Mouse (Mus musculus): ENCODE data around the gene Adcy9. TPM values are rescaled to one million over a fixed set of nuclear protein-coding genes. Genes with fewer than 3 reads are reported as not detected.
"Not testable (repeated sequence)": the region's sequence is repeated elsewhere in the genome, so short reads cannot be mapped to it uniquely, and the experiment has no call there.

Gene Adcy9
- polyA plus RNA-seq, 1 experiment from 2014 or later = 4.0 TPM

DNA sequence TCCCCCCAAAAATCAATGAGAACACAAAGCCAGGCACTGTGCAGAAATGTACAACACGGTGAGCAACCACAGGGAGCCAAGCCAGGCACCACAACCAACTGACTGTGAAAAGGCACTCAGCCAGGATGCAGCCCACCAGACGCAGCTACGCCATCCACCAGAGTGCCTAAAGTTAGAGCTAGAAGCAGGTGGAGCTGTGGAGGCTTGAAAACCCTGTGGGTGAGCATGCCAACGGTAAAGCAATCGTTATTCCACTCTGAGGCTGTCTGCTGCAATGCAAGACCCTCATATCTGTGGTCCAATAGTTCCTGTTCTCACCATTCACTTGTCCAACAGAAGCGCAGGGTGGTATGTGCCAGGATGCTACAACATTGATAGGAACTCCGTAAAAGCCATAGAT lies 77.7 kb downstream of the Adcy9 start:
- H3K27ac ChIP-seq (ENCODE audit: low read depth, low read length) = no peak overlapping the region
- no peak overlapping the region for H3K9ac ChIP-seq (ENCODE audit: low read depth, low read length)
- H3K9me3 ChIP-seq (ENCODE audit: control insufficient read depth, low read length) = no peaks in the 10 kb centered on the region
- no peaks in the 10 kb centered on the region for H3K36me3 ChIP-seq (ENCODE audit: control insufficient read depth, insufficient read depth, low read length)
- ATAC-seq = no peak
- no peak overlapping the region for H3K4me3 ChIP-seq (ENCODE audit: low read length)
- no peaks in the 10 kb centered on the region for H3K27me3 ChIP-seq (replicated peaks; ENCODE audit: control insufficient read depth, insufficient read depth, low read length)
- H3K4me1 ChIP-seq (ENCODE audit: control insufficient read depth, insufficient read depth, low read depth, low read length) = no peaks in the 10 kb centered on the region
- no peak overlapping the region for H3K4me2 ChIP-seq (ENCODE audit: low read length)
- 90% methylated on average over 7 of the region's 7 CpGs for WGBS

DNA sequence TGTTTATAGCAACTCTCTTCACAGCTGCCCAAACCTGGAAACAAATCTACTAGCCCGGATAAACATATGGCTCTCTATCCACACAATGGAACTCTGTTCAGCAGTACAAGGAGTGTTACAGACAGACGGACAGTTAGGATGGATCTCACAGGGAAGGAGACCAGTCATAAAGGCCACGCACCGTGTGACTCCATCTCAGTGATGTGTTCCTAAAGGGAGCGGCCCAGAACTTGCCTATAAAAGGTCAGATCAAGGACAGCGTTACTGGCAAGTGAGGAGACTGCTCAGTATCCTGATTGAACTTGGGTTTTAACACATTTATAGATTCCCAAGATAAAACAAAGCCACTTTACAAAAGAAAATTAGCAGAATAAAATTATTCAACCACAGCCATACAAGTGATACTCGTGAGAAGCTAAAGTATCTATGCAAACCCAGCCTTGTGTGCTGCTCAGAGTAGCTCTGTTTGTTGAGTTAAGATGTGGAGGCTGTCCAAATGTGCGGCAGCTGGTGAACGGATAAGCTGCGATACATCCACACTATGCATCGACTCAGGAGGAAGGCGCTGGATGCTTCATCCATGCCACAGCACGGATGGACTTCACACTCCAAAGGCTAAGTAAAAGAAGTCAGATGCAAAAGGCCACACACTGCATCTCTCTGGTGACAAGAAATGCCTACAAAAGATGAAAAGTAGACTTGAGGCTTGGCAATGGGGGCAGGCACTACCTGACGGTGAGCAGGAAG lies 78.8 kb downstream of the Adcy9 start:
- no peak for ATAC-seq
- 79% methylated on average over 14 of the region's 14 CpGs for WGBS
- Histone ChIP-seq H3K9me3 (ENCODE audit: control insufficient read depth, low read length) (no peaks in the 10 kb centered on the region), H3K9ac (ENCODE audit: low read depth, low read length) (no peak overlapping the region), H3K27ac (ENCODE audit: low read depth, low read length) (no peak overlapping the region), H3K4me2 (ENCODE audit: low read length) (no peak overlapping the region), H3K4me3 (ENCODE audit: low read length) (no peak overlapping the region), H3K36me3 (ENCODE audit: control insufficient read depth, insufficient read depth, low read length) (no peaks in the 10 kb centered on the region), H3K27me3 (replicated peaks; ENCODE audit: control insufficient read depth, insufficient read depth, low read length) (no peaks in the 10 kb centered on the region), H3K4me1 (ENCODE audit: control insufficient read depth, insufficient read depth, low read depth, low read length) (no peaks in the 10 kb centered on the region)

DNA sequence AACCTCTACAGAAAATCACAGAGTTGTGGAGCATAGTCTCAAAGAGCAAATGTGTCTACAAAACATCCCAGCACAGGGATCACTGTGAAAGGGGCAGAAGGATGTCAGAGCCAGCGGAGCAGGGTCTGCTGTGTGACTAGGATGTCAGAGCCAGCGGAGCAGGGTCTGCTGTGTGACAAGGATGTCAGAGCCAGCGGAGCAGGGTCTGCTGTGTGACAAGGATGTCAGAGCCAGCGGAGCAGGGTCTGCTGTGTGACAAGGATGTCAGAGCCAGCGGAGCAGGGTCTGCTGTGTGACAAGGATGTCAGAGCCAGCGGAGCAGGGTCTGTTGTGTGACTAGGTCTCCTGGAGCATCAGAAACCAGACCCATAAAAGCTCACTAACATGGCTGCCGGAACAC lies 81.1 kb downstream of the Adcy9 start:
- H3K9me3 ChIP-seq (ENCODE audit: control insufficient read depth, low read length); H3K36me3 ChIP-seq (ENCODE audit: control insufficient read depth, insufficient read depth, low read length); ATAC-seq; H3K4me2 ChIP-seq (ENCODE audit: low read length); H3K4me1 ChIP-seq (ENCODE audit: control insufficient read depth, insufficient read depth, low read depth, low read length); H3K27ac ChIP-seq (ENCODE audit: low read depth, low read length); H3K27me3 ChIP-seq (replicated peaks; ENCODE audit: control insufficient read depth, insufficient read depth, low read length); H3K4me3 ChIP-seq (ENCODE audit: low read length); H3K9ac ChIP-seq (ENCODE audit: low read depth, low read length): not testable (repeated sequence)
- WGBS = 63% methylated on average over 6 of the region's 7 CpGs

DNA sequence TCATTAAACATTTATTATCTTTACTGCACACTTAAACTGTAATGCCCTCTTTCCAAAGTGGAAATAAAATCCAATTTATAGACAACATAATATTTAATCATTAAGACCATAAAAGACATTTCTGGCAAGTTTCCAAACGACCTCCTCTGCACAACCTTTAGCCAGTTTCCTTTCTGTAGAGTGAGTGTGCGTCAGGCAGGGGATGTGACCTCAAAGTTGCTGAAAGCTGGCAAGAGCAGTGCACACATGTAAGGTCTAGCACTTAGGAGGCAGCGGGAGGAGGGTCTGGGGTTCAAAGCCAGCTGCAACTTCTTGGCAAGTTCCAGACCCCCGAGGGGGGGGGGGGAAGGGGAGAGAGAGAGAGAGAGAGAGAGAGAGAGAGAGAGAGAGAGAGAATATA lies 83.0 kb downstream of the Adcy9 start:
- H3K27ac ChIP-seq (ENCODE audit: low read depth, low read length) = no peak overlapping the region
- H3K4me1 ChIP-seq (ENCODE audit: control insufficient read depth, insufficient read depth, low read depth, low read length) = no peaks in the 10 kb centered on the region
- H3K4me2 ChIP-seq (ENCODE audit: low read length) = no peak overlapping the region
- H3K36me3 ChIP-seq (ENCODE audit: control insufficient read depth, insufficient read depth, low read length) = no peaks in the 10 kb centered on the region
- H3K27me3 ChIP-seq (replicated peaks; ENCODE audit: control insufficient read depth, insufficient read depth, low read length) = no peaks in the 10 kb centered on the region
- H3K9me3 ChIP-seq (ENCODE audit: control insufficient read depth, low read length) = no peaks in the 10 kb centered on the region
- 76% methylated on average over 4 of the region's 4 CpGs for WGBS
- no peak overlapping the region for H3K9ac ChIP-seq (ENCODE audit: low read depth, low read length)
- no peak overlapping the region for H3K4me3 ChIP-seq (ENCODE audit: low read length)
- ATAC-seq = no peak

DNA sequence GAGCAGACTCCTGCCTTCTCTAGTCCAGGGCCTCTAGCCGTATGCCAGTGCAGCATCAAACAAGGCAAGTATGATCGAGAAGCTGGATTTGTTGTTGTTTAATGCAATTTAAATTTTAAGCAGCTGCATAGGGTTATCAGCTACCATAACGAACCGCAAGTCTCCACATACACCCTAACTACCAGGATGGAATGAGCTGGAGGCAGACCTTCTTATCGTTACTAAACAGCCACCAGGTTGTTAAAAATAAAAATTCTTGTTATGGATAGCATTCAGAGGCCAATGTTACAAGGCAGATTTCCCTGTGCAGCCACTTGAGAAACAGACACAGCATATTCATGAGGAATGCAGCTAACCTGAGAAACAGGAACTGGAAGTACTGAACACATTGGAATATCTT lies 86.5 kb downstream of the Adcy9 start:
- no peak for ATAC-seq
- H3K27ac ChIP-seq (ENCODE audit: low read depth, low read length) = no peak overlapping the region
- H3K4me1 ChIP-seq (ENCODE audit: control insufficient read depth, insufficient read depth, low read depth, low read length) = no peaks in the 10 kb centered on the region
- H3K27me3 ChIP-seq (replicated peaks; ENCODE audit: control insufficient read depth, insufficient read depth, low read length) = no peaks in the 10 kb centered on the region
- H3K4me2 ChIP-seq (ENCODE audit: low read length) = no peak overlapping the region
- 91% methylated on average over 5 of the region's 5 CpGs for WGBS
- H3K4me3 ChIP-seq (ENCODE audit: low read length) = no peak overlapping the region
- H3K36me3 ChIP-seq (ENCODE audit: control insufficient read depth, insufficient read depth, low read length) = no peaks in the 10 kb centered on the region
- no peaks in the 10 kb centered on the region for H3K9me3 ChIP-seq (ENCODE audit: control insufficient read depth, low read length)
- no peak overlapping the region for H3K9ac ChIP-seq (ENCODE audit: low read depth, low read length)

DNA sequence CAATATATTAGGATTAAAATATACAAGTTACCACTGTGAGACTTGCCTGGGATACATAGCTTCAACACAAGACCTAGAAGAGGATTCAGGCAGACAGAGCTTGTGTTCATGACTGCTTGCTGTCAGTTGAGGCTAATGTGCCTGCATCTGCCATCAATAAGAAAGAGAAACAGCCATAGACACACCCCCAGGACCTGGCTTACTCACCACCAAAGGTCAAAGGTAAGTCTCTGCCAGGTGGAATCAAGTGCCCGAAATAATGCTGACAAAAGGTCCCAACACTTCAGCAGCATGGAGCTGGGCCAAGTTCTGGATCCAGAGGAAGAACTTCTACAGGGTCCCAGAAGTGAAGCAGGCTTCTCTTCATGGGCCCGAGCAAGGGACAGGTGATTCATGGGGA lies 86.9 kb downstream of the Adcy9 start:
- Histone ChIP-seq H3K4me3 (ENCODE audit: low read length) (no peak overlapping the region), H3K4me1 (ENCODE audit: control insufficient read depth, insufficient read depth, low read depth, low read length) (no peaks in the 10 kb centered on the region), H3K36me3 (ENCODE audit: control insufficient read depth, insufficient read depth, low read length) (no peaks in the 10 kb centered on the region), H3K9ac (ENCODE audit: low read depth, low read length) (no peak overlapping the region), H3K27me3 (replicated peaks; ENCODE audit: control insufficient read depth, insufficient read depth, low read length) (no peaks in the 10 kb centered on the region), H3K27ac (ENCODE audit: low read depth, low read length) (no peak overlapping the region), H3K4me2 (ENCODE audit: low read length) (no peak overlapping the region), H3K9me3 (ENCODE audit: control insufficient read depth, low read length) (no peaks in the 10 kb centered on the region)
- 88% methylated on average over 2 of the region's 2 CpGs for WGBS
- no peak for ATAC-seq

DNA sequence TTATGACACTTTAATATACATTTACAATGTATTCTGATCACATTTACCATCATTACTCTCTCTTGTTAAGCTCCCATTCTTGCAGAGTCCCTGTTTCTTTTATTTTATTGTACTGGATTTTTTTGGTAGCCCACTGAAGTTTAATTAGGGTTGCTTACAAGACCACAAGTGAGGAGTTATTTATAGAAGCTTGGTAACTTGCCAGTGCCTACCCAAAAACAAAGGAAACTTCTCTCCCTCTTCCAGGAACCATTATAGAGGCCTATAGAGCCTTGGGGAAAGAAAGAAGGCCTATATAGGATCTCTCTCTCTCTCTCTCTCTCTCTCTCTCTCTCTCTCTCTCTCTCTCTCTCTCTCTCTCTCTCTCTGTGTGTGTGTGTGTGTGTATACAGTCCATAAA lies 93.2 kb downstream of the Adcy9 start:
- Histone ChIP-seq H3K4me1 (ENCODE audit: control insufficient read depth, insufficient read depth, low read depth, low read length) (no peaks in the 10 kb centered on the region), H3K4me3 (ENCODE audit: low read length) (no peak overlapping the region), H3K36me3 (ENCODE audit: control insufficient read depth, insufficient read depth, low read length) (no peaks in the 10 kb centered on the region), H3K9ac (ENCODE audit: low read depth, low read length) (no peak overlapping the region), H3K27me3 (replicated peaks; ENCODE audit: control insufficient read depth, insufficient read depth, low read length) (no peaks in the 10 kb centered on the region), H3K4me2 (ENCODE audit: low read length) (no peak overlapping the region), H3K27ac (ENCODE audit: low read depth, low read length) (no peak overlapping the region), H3K9me3 (ENCODE audit: control insufficient read depth, low read length) (no peaks in the 10 kb centered on the region)
- no peak for ATAC-seq

DNA sequence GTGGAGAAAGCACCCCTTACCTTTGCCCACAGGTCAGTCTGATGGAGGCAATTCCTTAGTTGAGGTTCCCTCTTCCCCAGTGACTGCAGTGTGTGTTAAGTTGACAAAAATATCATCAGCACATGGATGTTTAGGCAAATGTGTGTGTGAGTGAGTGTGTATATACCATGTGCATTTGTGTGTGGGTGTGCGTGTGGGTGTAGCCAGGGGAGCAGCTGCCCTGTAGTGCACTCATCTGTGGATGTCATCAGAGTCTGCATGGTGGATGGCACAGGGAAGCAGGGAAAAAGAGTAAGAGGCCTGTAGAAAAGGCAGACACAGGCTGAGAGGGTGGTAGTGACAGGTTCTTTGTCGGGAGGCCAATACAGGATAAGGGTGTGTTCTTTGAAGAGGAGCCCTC lies 94.5 kb downstream of the Adcy9 start:
- Histone ChIP-seq H3K4me2 (ENCODE audit: low read length) (no peak overlapping the region), H3K4me1 (ENCODE audit: control insufficient read depth, insufficient read depth, low read depth, low read length) (no peaks in the 10 kb centered on the region), H3K36me3 (ENCODE audit: control insufficient read depth, insufficient read depth, low read length) (no peaks in the 10 kb centered on the region), H3K4me3 (ENCODE audit: low read length) (no peak overlapping the region), H3K27ac (ENCODE audit: low read depth, low read length) (no peak overlapping the region), H3K9me3 (ENCODE audit: control insufficient read depth, low read length) (no peaks in the 10 kb centered on the region), H3K27me3 (replicated peaks; ENCODE audit: control insufficient read depth, insufficient read depth, low read length) (no peaks in the 10 kb centered on the region), H3K9ac (ENCODE audit: low read depth, low read length) (no peak overlapping the region)
- 77% methylated on average over 2 of the region's 2 CpGs for WGBS
- ATAC-seq = no peak

DNA sequence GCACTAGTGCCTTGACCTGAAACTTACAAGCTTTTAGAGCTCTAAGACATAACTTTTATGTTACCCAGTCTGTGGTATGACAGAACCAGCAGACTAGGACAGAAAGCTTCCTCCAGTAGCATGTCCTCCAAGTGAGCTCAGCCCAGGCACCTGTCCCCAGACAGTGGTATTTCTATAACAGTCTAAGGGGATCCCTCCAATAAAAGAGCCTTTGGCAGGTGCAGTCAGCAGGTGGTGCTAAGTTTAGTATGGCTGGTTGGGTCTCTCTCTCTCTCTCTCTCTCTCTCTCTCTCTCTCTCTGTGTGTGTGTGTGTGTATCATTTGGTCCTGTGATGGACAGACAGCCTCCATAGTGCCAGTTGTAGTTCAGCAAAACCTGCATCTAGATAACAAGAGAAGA lies 95.3 kb downstream of the Adcy9 start:
- H3K4me1 ChIP-seq (ENCODE audit: control insufficient read depth, insufficient read depth, low read depth, low read length) = no peaks in the 10 kb centered on the region
- no peak overlapping the region for H3K9ac ChIP-seq (ENCODE audit: low read depth, low read length)
- no peak overlapping the region for H3K4me3 ChIP-seq (ENCODE audit: low read length)
- no peak overlapping the region for H3K4me2 ChIP-seq (ENCODE audit: low read length)
- H3K9me3 ChIP-seq (ENCODE audit: control insufficient read depth, low read length) = no peaks in the 10 kb centered on the region
- no peak for ATAC-seq
- no peaks in the 10 kb centered on the region for H3K27me3 ChIP-seq (replicated peaks; ENCODE audit: control insufficient read depth, insufficient read depth, low read length)
- no peak overlapping the region for H3K27ac ChIP-seq (ENCODE audit: low read depth, low read length)
- H3K36me3 ChIP-seq (ENCODE audit: control insufficient read depth, insufficient read depth, low read length) = no peaks in the 10 kb centered on the region

DNA sequence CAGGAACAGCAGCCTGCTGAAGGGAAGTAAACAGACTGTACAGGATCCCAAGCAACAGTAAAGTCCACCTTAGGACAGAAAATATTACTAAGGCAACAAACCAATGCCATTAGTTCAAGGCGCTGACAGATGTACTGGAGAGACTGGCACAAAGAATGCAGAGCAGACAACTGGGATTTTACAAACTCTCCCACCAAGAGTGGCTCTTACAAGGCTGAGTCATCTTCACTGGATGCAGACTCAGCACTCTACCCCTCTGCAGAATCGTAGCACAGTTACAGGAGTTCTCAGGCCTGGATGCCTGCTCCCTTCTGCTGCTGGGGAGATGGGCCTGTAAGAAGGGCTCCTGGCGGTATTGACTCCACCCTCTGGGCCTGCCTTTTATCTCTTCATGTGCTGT lies 99.4 kb downstream of the Adcy9 start:
- Histone ChIP-seq H3K4me2 (ENCODE audit: low read length) (no peak overlapping the region), H3K9me3 (ENCODE audit: control insufficient read depth, low read length) (no peaks in the 10 kb centered on the region), H3K27ac (ENCODE audit: low read depth, low read length) (no peak overlapping the region), H3K4me3 (ENCODE audit: low read length) (no peak overlapping the region), H3K4me1 (ENCODE audit: control insufficient read depth, insufficient read depth, low read depth, low read length) (peaks cover 6% of the 10 kb centered on the region), H3K9ac (ENCODE audit: low read depth, low read length) (no peak overlapping the region), H3K36me3 (ENCODE audit: control insufficient read depth, insufficient read depth, low read length) (no peaks in the 10 kb centered on the region), H3K27me3 (replicated peaks; ENCODE audit: control insufficient read depth, insufficient read depth, low read length) (no peaks in the 10 kb centered on the region)
- no peak for ATAC-seq
- WGBS = 71% methylated on average over 3 of the region's 3 CpGs
